Mouse (Mus musculus): Measurements from ENCODE around the gene Fbll1. TPM values are rescaled to one million over a fixed set of nuclear protein-coding genes. Genes with fewer than 3 reads are reported as not detected.

The Fbll1 gene
- polyA plus RNA-seq, 1 experiment = not detected

- H3K9ac ChIP-seq (ENCODE audit: low read depth, poor library complexity, severe bottlenecking) = no peak overlapping the region
- no peak overlapping the region for H3K4me3 ChIP-seq (ENCODE audit: low read depth, low read length)
- H3K36me3 ChIP-seq (ENCODE audit: control insufficient read depth, insufficient read depth, low read length, poor library complexity, severe bottlenecking) = 0 out of 2 replicates have a peak, but pooled peaks cover 4% of the 10 kb centered on the region
- no peak overlapping the region for H3K27ac ChIP-seq (ENCODE audit: insufficient read depth, low read length)
- TF ChIP-seq EP300 (IDR thresholded peaks at IDR 0.05; ENCODE audit: insufficient read depth, low read depth, low read length) (peak; percentile 76; the same call in 1 of the 2 replicates), CTCF (IDR thresholded peaks at IDR 0.05; ENCODE audit: low read depth, low read length) (no peak), POLR2A (IDR thresholded peaks at IDR 0.05; ENCODE audit: insufficient read depth, low read length) (no peak)
- no peaks in the 10 kb centered on the region for H3K9me3 ChIP-seq (replicated peaks; ENCODE audit: control insufficient read depth, insufficient read depth, low read length, poor library complexity, severe bottlenecking)
- no peaks in the 10 kb centered on the region for H3K27me3 ChIP-seq (ENCODE audit: control insufficient read depth, insufficient read depth, low read length, poor library complexity, severe bottlenecking)
- H3K4me1 ChIP-seq (ENCODE audit: control insufficient read depth, insufficient read depth, low read length) = no peaks in the 10 kb centered on the region
Measured at GRCm38 (mm10) chr11:35838345-35839338, 40.0 kb upstream of the Fbll1 start.

GRCm38 (mm10) chr11:35837156-35838126, 38.8 kb upstream of the Fbll1 start:
- Histone ChIP-seq H3K36me3 (ENCODE audit: control insufficient read depth, insufficient read depth, low read length, poor library complexity, severe bottlenecking) (peaks cover 9% of the 10 kb centered on the region), H3K9ac (ENCODE audit: low read depth, poor library complexity, severe bottlenecking) (no peak overlapping the region), H3K9me3 (replicated peaks; ENCODE audit: control insufficient read depth, insufficient read depth, low read length, poor library complexity, severe bottlenecking) (no peaks in the 10 kb centered on the region), H3K27me3 (ENCODE audit: control insufficient read depth, insufficient read depth, low read length, poor library complexity, severe bottlenecking) (no peaks in the 10 kb centered on the region), H3K4me1 (ENCODE audit: control insufficient read depth, insufficient read depth, low read length) (no peaks in the 10 kb centered on the region), H3K27ac (ENCODE audit: insufficient read depth, low read length) (no peak overlapping the region), H3K4me3 (ENCODE audit: low read depth, low read length) (no peak overlapping the region)
- TF ChIP-seq CTCF (IDR thresholded peaks at IDR 0.05; ENCODE audit: low read depth, low read length) (no peak), POLR2A (IDR thresholded peaks at IDR 0.05; ENCODE audit: insufficient read depth, low read length) (no peak), EP300 (IDR thresholded peaks at IDR 0.05; ENCODE audit: insufficient read depth, low read depth, low read length) (no peak)

- H3K9me3 ChIP-seq (replicated peaks; ENCODE audit: control insufficient read depth, insufficient read depth, low read length, poor library complexity, severe bottlenecking) = no peaks in the 10 kb centered on the region
- no peak within 1 kb of the TSS for H3K27ac ChIP-seq (ENCODE audit: insufficient read depth, low read length)
- peak within 1 kb of the TSS; percentile 96 for H3K4me3 ChIP-seq (ENCODE audit: low read depth, low read length)
- H3K36me3 ChIP-seq (ENCODE audit: control insufficient read depth, insufficient read depth, low read length, poor library complexity, severe bottlenecking) = peaks cover 32% of the 10 kb centered on the region
- no peaks in the 10 kb centered on the region for H3K4me1 ChIP-seq (ENCODE audit: control insufficient read depth, insufficient read depth, low read length)
- TF ChIP-seq EP300 (IDR thresholded peaks at IDR 0.05; ENCODE audit: insufficient read depth, low read depth, low read length) (no peak), POLR2A (IDR thresholded peaks at IDR 0.05; ENCODE audit: insufficient read depth, low read length) (peak; percentile 61), CTCF (IDR thresholded peaks at IDR 0.05; ENCODE audit: low read depth, low read length) (peak; percentile 81)
- H3K9ac ChIP-seq (ENCODE audit: low read depth, poor library complexity, severe bottlenecking) = peak within 1 kb of the TSS; percentile 89
- H3K27me3 ChIP-seq (ENCODE audit: control insufficient read depth, insufficient read depth, low read length, poor library complexity, severe bottlenecking) = no peaks in the 10 kb centered on the region
Measured at GRCm38 (mm10) chr11:35834022-35834760, 35.5 kb upstream of the Fbll1 start, which contains the start of gene Rars. Gene Rars, minus strand, starts transcription at chr11:35834506.

GRCm38 (mm10) chr11:35833270-35833669, 34.6 kb upstream of the Fbll1 start:
- no peaks in the 10 kb centered on the region for H3K4me1 ChIP-seq (ENCODE audit: control insufficient read depth, insufficient read depth, low read length)
- H3K4me3 ChIP-seq (ENCODE audit: low read depth, low read length) = peak overlapping the region; percentile 96
- peak overlapping the region; percentile 89 for H3K9ac ChIP-seq (ENCODE audit: low read depth, poor library complexity, severe bottlenecking)
- no peaks in the 10 kb centered on the region for H3K9me3 ChIP-seq (replicated peaks; ENCODE audit: control insufficient read depth, insufficient read depth, low read length, poor library complexity, severe bottlenecking)
- no peaks in the 10 kb centered on the region for H3K27me3 ChIP-seq (ENCODE audit: control insufficient read depth, insufficient read depth, low read length, poor library complexity, severe bottlenecking)
- no peak overlapping the region for H3K27ac ChIP-seq (ENCODE audit: insufficient read depth, low read length)
- peaks cover 39% of the 10 kb centered on the region for H3K36me3 ChIP-seq (ENCODE audit: control insufficient read depth, insufficient read depth, low read length, poor library complexity, severe bottlenecking)
- no peak for TF ChIP-seq CTCF (IDR thresholded peaks at IDR 0.05; ENCODE audit: low read depth, low read length)
- no peak for TF ChIP-seq POLR2A (IDR thresholded peaks at IDR 0.05; ENCODE audit: insufficient read depth, low read length)
- no peak for TF ChIP-seq EP300 (IDR thresholded peaks at IDR 0.05; ENCODE audit: insufficient read depth, low read depth, low read length)

- Histone ChIP-seq H3K27me3 (ENCODE audit: control insufficient read depth, insufficient read depth, low read length, poor library complexity, severe bottlenecking) (no peaks in the 10 kb centered on the region), H3K9ac (ENCODE audit: low read depth, poor library complexity, severe bottlenecking) (no peak overlapping the region), H3K9me3 (replicated peaks; ENCODE audit: control insufficient read depth, insufficient read depth, low read length, poor library complexity, severe bottlenecking) (no peaks in the 10 kb centered on the region), H3K4me3 (ENCODE audit: low read depth, low read length) (no peak overlapping the region), H3K27ac (ENCODE audit: insufficient read depth, low read length) (no peak overlapping the region), H3K4me1 (ENCODE audit: control insufficient read depth, insufficient read depth, low read length) (no peaks in the 10 kb centered on the region), H3K36me3 (ENCODE audit: control insufficient read depth, insufficient read depth, low read length, poor library complexity, severe bottlenecking) (peaks cover 50% of the 10 kb centered on the region)
- TF ChIP-seq POLR2A (IDR thresholded peaks at IDR 0.05; ENCODE audit: insufficient read depth, low read length) (no peak), CTCF (IDR thresholded peaks at IDR 0.05; ENCODE audit: low read depth, low read length) (no peak), EP300 (IDR thresholded peaks at IDR 0.05; ENCODE audit: insufficient read depth, low read depth, low read length) (no peak)
Measured at GRCm38 (mm10) chr11:35832139-35832538, 33.5 kb upstream of the Fbll1 start.
